Mouse (Mus musculus) left cerebral cortex, postnatal 10 days (tissue): ENCODE measurements around the gene Ilkap. TPM values are rescaled to one million over a fixed set of nuclear protein-coding genes. Genes with fewer than 3 reads are reported as not detected.

Experiments used
- DNase-seq, 2 experiments: peaks; one replicate each; pipeline ENCODE4 v3.0.0; 2021 to 2022; ENCODE audit warnings: low spot score in 2 of 2, mixed read lengths in 1 of 2; ENCODE audit errors: extremely low spot score in 1 of 2
- intact Hi-C: fragments of 180-260 bp; cut with DNase I; formaldehyde crosslinking; loops from one replicate; pipeline ENCODE4 v1.15.1; 2025
- total RNA-seq, 2 experiments: library from RNA; stranded (reverse); gene quantifications; 2 replicates each; pipeline ENCODE4 v1.2.3; 2021

Gene Ilkap
- 10 to 100 TPM; 62.9 to 68.6 TPM for total RNA-seq

DNA sequence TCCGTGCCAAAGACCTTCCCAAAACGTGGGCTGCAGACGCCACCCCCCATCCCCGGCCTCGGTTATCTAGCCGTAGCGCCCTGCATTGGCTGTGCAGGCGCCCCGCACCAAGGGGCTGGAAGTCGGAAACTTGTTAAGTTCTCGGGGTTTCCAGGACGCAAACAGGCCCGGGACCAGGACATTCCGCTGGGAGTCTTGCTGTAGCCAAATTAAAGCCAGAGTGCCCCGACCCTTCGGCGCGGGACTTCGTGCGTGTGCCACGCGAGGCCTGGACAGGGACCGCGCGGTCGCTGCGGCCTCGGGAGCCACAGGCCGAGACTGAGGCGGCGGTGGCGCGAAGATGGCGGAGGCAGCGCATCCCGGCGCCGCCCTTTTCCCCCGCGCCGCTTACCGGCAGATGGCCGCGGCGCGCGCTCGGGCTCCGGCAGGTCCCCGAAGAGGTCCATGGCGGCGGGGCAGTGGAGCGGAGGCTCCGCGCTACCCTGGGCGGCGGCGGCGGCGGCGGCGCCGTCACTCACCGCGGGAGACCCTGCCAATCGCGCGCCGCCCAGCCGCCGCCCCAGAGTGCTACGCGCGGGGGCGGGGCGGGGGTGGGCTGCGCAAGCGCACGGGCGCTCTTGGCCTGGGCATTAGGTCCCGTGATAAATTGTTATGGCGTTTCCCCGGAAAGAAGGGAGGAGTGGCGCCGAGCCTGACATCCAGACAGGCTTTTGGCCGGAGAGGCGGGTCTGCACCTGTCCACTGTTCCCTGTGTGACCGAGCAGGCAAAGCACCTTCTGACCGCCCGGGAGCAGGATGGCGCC lies at the start of gene Ilkap:
TSS of gene Ilkap (minus strand) at position 556 of the 803 bp plus-strand sequence.
- DNase-seq, result peak; percentile 66 to 89
- intact Hi-C loops, result no loop called here

DNA sequence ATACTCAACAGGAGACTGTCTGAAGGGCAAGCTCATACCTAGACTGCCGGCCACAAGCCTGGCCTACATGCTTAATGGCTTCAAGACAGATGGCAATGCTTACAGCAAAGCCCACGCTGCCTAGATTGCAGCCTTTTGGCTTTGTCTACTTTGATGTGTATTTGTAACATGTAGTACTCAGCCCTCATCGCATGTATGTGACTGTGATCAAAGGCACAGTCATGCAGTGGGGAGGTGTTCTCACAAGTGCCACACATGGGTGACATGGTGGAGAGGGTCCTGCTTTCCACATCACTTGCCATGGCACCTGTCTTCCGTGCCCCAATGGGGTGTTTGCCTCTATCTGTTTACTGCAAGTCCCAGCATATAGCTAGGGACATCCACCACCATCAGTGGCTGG lies 47.9 kb upstream of the Ilkap start:
- intact Hi-C loops, result no loop called here
- no peak for DNase-seq

DNA sequence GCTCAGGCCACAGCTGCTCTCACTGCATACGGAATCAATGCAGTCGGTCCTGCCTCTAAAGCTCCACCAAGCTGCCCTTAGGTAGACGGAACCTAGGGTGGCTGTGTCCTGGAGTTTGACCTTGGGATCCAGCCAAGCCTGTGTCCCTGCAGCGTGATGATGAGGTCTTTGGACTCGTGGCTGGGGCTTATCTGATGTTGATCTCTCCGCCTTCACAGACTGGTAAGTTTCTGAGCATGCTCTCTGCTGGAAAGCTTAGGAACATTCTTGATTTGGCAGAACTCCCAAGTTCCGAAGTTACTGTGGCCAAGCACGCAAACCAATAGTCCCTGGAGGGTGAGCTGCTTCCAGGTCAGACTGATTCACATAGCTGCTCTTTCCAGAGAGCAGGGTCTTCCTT lies 47.4 kb upstream of the Ilkap start:
- DNase-seq, result peak in 1 of 2 experiments; percentile 57
- intact Hi-C loops, result no loop called here

DNA sequence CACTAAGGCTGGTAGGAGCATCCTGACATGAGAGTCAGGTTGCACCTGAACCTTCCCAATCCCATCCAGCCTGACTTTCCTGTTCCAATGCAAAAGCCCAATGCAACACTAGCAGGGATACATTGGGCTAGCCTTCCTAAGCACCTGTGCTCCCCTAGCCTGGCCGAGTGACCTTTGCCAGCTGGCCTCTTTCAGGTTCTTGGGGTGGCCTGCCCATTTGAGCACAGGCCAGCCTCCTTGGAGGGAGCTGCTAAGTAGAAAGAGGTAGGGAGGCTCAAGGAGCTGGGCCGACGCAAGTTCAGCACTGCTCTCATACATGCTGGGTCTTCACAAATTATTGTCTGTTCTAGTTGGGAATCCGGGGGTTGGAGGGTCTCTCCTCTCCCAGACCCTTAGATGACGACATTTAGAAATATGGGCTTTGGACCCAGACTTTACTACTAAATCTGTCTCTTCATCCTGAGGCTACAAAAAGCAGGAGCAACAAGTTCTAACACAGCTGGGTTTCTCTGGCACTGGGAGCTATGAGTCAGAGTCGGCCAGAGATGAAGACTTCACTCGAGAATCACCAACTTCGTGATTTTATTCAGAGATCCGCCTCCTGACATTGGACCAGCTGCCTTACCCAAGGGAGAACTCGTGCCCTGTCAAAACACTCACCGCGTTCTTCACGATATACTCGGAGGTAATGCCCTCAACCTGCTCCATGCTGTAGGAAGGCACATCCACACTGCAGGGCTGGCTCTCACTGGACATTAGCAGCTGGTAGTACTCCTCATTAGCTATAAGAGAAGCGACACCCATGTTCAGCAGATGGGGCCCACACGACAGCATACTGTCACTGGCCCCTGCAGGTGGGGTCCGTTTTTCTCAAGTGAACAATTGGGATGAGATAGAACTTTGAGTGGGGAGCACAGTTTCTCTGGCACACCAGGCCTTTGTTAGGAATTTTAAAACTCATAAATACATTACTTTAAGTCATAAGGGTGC lies 46.5 kb upstream of the Ilkap start:
- no peak for DNase-seq
- intact Hi-C loops, result no loop called here

DNA sequence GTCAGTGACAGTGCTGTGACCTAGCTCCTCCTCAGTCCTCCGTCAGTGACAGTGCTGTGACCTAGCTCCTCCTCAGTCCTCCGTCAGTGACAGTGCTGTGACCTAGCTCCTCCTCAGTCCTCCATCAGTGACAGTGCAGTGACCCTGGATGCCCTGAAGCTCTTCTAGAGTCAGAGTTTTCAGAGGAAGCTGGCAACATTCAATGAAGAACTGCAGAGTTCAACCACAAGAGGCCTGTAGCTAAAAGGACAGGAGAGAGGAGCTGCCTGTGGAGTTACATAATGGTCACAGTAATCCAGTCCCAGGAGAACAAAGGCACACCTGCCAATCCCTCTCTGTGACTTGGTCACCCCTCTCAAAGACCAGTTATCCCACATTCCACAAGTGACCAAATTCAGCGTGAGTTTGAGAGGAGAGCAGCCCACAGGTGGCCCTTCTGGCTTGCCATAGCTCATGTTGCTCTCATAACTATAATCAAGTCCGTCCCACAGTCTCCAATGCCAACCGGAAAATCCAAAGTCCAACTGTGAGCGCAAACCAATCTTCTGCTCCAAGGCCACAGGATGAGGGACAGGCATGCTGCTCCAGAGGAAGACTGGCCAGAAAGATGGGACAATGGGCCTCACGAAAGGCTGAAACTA lies 43.9 kb upstream of the Ilkap start:
- intact Hi-C loops, result no loop called here
- DNase-seq, result no peak

DNA sequence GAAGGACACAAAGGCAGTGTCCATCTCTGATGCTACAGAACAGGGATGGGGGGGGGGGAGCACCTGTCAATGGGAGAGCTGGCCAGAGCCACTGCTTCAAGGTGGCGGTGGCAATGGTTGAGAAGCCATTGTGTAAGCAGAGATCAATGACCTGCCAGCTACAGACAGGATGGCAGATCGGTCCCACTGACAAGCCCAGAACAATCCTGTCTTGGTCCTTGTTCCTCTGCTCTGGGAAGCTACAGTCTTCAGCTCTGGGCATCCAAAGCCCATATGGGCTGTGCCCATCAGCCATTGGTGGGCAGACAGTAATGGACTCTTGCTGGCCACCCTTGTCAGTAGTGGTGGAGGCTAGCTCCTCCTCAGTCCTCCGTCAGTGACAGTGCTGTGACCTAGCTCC lies 43.2 kb upstream of the Ilkap start:
- intact Hi-C loops, result no loop called here

DNA sequence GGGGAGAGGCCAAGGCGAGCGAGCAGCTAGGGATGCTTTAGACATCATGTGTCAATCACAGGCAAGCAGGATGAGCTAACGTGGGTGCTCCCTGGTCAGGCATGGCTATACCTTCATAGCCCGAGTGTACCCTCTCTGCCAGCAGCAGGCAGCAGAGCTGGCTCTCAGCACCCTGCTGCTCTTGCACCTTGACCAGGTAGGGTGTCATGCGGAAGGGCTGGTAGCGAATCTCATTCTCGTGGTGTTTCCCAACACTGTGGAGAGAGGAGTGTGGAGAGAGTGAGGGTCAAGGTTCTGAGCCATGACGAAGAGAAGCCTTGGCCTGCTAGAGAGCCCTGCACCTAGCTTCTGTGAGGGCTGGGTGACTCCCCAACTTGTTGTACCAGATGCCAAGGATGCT lies 41.2 kb upstream of the Ilkap start:
- intact Hi-C loops, result no loop called here
- no peak for DNase-seq

More for the DNA sequence above, 43.2 kb upstream of the Ilkap start:
- no peak for DNase-seq

DNA sequence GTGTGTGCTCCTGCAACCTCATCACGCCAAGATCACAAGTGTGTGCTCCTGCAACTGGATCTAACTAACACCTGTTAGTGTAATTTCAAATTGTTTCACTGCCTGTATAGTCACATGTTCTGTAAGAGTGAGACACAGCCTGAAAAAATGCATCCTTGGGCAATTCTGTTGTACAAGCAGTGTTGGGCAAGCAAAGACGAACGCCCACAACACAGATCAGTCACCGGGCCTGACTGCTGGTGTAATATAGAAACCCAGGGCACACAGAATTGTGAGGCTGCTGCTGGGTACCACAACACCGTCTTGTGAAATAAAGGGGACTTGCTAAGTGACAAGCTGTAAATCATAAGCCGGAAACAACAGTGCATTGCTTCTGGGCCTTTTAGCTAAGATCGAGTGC lies 39.0 kb upstream of the Ilkap start:
- intact Hi-C loops, result no loop called here
- no peak for DNase-seq

DNA sequence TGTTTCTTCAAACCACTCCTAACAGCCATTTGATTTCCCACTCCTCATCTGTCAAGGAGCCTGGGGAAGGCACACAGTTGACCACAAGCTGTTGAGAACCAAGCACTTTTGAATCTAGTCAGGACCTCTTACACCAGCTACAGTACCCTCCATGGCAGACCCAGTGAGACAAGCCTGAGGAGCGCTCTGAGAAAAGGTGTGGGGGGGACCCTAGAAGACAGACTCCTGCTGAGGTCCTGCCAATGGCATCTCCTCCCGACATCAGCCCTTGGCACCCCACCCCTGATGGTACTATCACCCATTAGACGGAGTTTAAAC lies 38.4 kb upstream of the Ilkap start:
- DNase-seq, result no peak
- intact Hi-C loops, result no loop called here

DNA sequence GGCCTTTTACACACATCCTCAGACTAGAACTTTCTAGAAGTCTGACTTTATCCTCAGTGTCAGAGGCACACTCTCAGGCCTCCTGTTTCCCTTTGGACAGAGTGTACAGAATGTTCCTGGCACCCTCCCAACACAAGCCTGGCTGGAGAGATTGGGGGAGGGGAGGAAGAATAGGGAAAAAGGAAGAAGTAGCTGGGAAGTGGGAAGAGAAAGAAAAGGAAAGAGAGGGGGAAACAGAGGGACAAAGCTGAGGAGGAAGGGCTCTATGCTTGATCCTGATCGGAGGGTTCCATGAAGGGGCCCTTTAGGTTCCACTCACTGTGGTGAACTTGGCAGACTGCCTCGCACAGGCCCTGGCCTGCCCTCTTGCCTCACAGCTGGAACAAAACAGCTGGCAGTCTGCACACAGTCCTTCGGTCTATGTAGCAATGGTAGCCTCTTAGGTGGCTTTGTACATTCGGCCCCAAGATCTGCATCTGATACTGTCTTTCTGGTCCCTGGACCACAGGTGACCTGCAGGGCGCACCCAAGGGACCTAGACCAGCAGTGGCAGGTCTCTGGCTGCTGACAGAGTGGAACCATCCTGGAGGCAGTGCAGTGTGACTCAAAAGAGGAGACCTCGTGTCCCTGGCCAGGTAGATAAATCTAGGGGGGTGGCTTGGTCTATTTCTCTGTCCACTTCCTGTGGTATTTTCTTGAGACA lies 37.9 kb upstream of the Ilkap start:
- peak in 1 of 2 experiments; percentile 80 for DNase-seq
- intact Hi-C loops, result no loop called here

DNA sequence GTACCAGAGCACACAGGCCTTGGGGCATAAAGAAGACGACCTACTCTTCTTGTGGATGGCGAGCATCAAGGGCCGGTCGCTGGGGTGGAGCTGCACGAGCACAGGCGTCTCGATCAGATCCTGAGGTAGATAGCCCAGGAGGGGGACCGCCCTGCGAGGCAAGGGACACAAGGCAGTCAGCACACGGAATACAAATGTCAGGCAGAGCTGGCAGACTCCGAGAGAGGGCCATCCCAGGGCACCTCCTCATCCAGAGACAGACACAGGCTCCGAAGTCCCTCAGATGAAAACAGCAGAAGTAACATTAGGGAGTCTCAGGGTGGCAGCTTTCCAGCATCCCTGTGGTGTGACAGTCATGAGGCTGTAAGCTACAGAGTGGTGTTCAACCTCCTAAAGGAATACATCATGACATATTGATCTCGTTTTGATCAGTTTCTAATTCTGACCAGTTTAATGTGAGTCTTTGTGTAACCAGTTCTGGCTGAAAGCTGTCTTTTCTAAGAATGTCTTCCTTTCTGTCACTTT lies 37.1 kb upstream of the Ilkap start:
- intact Hi-C loops, result no loop called here
- peak in 1 of 2 experiments; percentile 48 for DNase-seq

DNA sequence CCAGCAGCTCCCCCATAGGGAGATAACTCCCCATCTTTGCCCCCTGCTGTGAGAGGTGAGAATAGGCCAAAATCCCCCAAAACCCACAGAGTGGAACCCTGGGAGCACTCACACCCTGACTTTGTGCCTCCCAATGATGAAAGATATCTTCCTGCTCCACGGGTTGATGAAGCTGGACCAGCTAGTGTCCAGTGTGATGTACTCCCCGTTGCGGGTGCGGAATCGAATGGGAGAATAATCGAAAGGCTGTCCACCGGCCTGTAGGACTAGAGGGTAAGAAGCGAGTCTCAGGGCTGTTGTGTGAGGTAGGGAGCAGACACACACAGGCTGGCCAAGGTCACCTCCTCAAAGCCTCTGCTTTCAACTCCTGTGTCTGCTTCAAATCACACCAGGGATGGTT lies 36.3 kb upstream of the Ilkap start:
- no peak for DNase-seq
- intact Hi-C loops, result no loop called here

DNA sequence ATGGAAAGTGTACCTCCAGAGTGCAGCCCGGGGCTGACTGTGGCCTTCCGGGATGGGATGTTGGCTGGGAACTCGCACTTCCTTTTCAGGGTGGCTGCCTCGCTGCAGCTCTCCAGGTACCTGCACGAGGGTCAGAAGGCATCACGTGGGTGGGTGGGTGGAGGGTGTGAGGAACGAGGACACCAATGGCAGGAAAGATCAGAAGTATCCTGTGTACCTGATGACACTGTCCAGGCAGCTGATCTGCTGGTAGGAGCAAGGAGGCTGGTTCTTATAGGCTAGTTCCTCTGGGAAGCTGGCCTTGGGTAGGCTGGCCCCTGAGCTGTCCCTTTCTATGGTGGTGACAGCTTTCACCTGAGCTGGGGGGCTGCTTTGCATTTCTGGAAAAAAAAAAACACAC lies 32.1 kb upstream of the Ilkap start:
- no peak for DNase-seq
- intact Hi-C loops, result no loop called here

DNA sequence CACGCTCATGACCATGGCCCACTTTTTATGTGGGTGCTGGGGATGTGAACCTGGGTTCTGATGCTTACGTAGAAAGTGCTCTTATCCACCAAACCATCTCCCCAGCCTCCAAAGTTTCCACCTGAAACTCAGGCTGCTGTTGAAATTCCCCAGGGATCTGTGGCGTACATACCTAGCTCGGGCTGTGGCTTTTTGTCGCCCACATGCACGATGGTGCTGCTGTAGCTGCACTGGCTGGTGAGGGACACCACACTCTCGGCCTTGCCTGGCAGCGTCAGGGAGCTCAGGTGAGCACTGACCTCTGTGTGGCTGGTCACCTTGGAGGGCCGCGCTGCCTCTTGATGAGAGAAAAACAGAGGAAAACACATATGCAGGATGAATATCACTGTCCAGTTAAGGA lies 30.6 kb upstream of the Ilkap start:
- DNase-seq, result no peak
- intact Hi-C loops, result loop anchor here (5.0 kb wide), 1 partner anchor 53 kb away; no protein-coding TSS in a partner anchor

DNA sequence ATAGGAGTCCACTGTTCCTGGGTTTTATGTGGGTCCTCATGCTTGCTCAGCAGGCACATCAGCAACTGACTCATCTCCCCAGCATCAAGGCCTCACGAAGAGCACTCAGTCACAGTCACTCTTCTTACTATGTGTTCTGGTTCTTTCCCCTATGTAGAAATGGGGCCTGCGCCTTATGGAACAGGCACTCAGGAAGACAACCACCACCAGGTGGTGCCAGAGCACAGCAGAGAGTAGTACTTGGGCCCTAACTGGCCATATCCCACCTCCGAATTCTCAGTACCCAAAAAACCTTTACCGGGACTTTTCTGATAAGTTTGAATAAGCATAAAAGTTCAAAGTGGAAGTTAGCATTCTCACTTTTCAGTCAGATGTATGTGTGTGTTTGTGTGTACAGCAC lies 30.0 kb upstream of the Ilkap start:
- intact Hi-C loops, result loop anchor here (5.0 kb wide), 1 partner anchor 54 kb away; no protein-coding TSS in a partner anchor
- peak; percentile 62 to 87 for DNase-seq

DNA sequence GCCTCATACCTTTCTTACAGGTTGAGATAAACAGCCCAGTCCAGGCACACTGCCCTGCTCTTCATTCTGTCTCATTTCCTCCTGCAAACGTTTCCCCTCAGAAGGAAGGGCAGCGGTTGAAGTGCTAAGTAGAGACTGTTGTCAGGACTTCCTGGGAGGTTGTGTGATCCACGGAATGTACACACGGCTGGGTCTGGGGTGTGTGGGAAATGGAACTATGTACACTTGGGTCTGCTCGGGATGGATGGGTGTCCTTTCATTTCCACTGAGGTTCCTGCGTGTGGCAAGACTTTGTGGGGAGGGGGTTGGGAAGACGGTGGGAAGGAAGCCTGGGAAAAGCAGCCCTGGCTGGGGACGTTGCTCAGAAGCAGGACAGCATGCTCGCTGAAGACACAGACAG lies 27.8 kb upstream of the Ilkap start:
- intact Hi-C loops, result loop anchor here (5.0 kb wide), 1 partner anchor 56 kb away; no protein-coding TSS in a partner anchor
- DNase-seq, result no peak

DNA sequence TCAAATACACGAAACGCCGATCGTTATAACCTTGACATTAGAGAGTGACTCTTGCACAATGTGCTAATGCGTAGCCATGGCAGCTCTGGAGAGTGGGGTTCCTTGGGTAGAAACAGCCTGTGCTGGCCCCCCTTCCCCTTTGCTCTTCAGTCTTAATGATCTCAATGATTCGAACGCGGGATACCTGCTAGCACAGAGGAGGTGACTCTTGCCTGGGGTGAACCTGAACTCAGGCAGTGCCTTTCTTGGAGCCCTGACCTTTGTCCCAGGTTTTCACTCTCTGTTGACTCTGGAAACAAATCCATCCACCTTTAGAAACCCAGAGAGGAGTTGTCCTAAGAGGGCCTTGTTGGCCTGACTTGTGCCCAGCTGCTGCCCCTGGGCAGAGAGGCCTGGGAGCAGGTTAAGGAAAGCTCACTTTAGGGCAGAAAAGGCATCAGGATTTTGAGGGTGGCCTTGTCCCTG lies 22.0 kb upstream of the Ilkap start:
- intact Hi-C loops, result no loop called here
- no peak for DNase-seq

DNA sequence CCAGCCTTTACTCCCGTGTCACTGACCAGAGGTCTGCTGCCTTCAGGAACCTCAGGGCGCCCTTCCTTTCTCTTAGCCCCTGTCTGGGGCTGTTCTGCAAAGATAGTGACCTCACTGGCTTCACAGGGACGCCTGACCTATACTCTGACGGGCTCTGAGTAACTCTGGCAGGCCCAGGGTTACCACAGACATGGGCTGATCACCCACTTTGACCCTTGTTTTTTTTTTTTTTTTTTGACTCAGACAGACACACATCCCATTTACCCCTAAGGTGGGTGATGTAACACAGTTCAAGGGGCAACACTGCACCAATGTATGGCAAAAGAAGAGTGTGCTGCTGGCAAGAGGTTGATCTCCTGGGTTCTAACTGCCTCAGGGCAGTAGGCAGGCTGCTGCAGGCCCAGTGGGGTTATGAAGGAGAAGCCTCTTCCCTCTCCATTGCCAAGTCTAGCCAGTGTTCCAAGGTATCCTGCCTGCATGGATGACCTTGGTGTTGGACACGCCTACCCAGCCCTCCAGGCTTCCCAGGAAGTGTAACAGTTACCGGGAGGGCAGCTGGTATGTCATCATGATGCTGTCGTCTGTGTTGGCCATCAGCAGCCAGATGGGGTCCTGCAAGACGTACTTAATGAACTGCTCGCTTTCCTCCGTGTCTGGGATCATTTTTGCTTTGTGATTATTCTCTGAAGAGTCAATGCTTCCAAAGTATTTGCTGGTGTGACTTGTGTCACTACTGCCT lies 21.4 kb upstream of the Ilkap start:
- intact Hi-C loops, result loop anchor here (5.0 kb wide), 1 partner anchor 37 kb away; the partner anchor contains the start of gene Per2
- no peak for DNase-seq
